Mouse (Mus musculus) layer of hippocampus, adult 18-20 months (tissue): Measurements from ENCODE around the gene Dync2li1. TPM values are rescaled to one million over a fixed set of nuclear protein-coding genes. Genes with fewer than 3 reads are reported as not detected.

Experiments
- DNase-seq, 2 experiments: peaks; one replicate each; pipeline ENCODE4 v3.0.0; 2022; ENCODE audit warnings: low spot score in 2 of 2
- long read RNA-seq: library from polyadenylated mRNA; stranded (forward); transcript quantifications from one replicate; pipeline ENCODE4 v2.0.0, GENCODE M21; 2021
- total RNA-seq, 2 experiments: library from RNA; stranded (reverse); gene quantifications; 2 replicates each; pipeline ENCODE4 v1.2.3; 2021

The Dync2li1 gene
- total RNA-seq = 10 to 100 TPM; 22.0 to 22.8 TPM
- long read RNA-seq, transcript Dync2li1-201 (13 exons, 1,354 nt) = major isoform, 10 of 12 reads
- long read RNA-seq, partial matches to known transcripts = 0 of 12 reads
- long read RNA-seq, other reads (novel, unspliced or antisense) = 2 of 12 reads

- peak; percentile 81 to 96 for DNase-seq
These were observed at the start of gene Dync2li1 for GRCm38 (mm10) chr17:84626276-84626856. Gene Dync2li1, plus strand, starts transcription at chr17:84626496.

DNA sequence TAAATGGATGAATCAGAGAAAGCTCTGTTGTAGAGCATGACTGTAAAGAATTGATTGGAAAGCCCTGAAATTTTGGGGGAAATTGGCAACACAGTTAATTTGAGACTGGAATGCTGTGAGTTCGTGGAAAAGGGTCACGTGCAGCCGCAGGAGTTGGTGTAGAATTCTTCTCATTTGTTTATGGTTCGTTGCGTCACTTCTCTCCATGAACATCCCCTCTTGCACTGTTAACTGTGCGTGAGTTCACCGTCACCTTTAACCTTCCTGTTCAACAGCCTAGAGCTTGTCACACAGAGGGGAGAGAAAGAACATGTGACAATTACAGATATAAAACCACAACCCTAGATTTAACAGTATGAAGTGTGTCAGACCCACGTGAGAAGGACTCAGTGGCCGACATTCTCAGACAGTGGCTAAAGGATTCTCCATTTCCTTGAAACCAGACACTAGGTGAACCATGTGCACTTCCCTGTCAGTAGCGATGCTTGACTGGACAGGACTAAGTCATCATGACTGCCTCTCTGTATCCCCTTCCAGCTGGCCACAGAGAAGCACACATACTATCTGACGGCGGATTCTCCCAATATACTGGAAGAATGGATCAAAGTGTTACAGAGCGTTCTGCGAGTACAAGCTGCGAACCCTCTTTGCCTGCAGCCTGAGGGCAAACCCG lies 49.5 kb upstream of the Dync2li1 start:
- DNase-seq = no peak

DNA sequence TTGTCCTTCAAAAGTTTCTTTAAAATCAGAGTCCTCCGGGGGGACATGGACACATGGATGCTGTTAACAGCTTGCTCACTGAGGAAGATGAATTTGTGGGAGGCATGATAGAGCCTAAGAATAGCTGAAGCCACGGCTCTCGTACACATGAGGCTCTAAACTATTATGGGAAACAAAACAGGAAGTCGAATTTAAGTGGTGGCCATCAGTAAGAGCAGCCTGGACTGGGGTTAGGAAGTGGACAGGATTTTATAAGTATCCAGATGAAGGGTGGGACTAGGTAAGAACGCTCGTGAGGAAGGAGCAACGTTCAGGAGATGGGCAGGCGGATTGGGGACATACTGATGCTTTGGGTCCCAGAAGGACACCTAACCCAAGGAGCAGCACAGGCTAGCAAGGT lies 47.0 kb upstream of the Dync2li1 start:
- DNase-seq = no peak

- DNase-seq = no peak
These were observed 46.5 kb upstream of the Dync2li1 start for GRCm38 (mm10) chr17:84579817-84580216.

DNA sequence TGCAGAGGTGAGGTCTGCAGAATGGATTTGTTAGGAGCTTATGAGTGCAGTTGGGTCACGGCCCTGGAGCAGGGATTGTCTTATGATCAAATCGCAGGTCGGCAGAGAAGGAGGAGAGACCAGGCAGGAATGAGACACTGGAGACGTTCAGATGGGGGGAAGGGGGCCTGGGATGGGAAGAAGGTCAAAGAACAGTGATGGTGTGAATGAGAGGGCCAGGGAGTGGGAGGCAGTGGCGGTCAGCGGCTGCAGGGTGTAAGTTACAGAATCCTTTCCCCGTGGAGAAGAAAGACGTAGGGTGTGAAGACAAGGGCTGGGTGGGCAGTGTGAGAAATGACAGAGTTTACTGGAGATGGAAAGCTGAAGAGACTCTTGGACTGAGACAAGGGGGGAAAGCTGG lies 45.5 kb upstream of the Dync2li1 start:
- no peak for DNase-seq

- no peak for DNase-seq
These were observed 44.4 kb upstream of the Dync2li1 start for GRCm38 (mm10) chr17:84581740-84582414.

GRCm38 (mm10) chr17:84584107-84584506 lies 42.2 kb upstream of the Dync2li1 start:
- no peak for DNase-seq

DNA sequence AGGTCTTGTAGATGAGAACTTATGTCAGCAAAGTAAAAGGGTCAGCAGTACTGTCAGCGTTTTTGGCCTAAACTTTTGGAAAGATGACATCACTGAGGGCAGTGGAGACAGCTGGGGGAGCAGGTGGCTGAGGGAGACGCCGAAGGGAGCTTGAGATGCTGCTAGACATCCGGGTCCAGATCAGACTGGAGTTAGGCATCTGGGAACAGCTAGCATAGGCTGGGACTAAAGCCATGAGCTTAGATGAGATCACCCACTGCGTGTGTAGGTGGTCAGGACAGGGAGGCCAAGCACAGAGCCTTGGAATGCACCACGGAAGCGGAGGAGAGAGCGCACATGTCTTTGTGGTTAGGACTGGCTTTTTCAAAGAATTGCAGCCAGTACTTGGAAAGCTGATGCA lies 41.2 kb upstream of the Dync2li1 start:
- DNase-seq = peak; percentile 56 to 75

DNA sequence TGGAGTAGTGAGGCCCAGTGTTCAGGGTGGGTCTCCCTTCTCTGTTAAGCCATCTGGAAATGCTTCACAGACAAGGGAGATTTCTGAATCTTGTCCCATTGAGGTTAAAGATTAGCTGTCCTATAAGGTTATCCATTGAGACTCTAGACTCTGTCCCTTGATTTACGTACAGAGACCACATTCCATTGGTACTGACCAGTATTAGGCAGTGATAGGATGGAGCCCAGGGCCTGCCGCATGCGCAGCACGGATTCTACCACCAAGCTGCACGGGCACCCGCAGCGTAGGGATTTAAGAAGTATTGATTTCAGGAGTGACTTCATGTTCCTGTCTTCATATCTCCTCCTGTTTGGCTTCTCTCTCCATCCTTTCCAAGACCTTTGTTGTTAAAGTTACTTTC lies 36.2 kb upstream of the Dync2li1 start:
- no peak for DNase-seq

- no peak for DNase-seq
These were observed 34.7 kb upstream of the Dync2li1 start for GRCm38 (mm10) chr17:84591431-84592150.

- no peak for DNase-seq
These were observed 30.3 kb upstream of the Dync2li1 start for GRCm38 (mm10) chr17:84596015-84596441.

DNA sequence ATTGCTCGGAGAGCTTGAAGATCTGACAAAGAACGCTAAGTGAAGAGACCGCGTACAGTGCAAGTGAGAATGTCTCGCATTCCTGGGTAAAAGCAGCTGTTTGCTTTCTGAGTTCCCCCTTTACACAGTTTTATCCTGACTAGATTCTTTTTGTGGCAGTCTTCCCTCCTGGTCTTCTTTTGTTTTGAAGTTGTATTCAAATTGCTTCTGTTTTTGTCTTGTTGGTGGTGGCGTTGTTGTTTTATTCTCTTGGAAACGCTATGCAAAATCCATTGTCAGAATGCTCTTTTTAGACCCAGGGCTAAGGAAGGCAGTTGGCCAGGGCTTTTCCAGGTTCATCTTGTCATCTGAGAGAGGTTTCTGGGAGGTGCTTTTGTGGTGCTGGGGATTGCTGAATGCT lies 29.8 kb upstream of the Dync2li1 start:
- no peak for DNase-seq

DNA sequence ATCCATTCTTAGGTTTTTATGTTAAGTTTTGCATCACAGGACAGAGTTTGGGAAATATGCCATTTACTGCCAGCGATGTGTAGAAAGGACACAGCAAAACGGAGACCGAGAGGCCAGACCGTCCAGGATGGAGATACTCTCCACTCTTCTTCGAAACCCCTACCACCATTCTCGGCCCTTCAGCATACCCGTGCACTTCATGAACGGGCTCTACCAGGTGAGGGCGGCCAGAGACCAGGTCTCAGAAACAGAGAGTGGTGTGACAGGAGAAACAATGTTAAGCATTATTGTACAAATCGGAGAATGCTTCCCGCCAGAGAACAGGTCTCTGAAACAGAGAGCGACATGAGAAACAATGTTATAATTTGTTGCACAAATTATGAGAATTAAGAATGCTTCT lies 28.4 kb upstream of the Dync2li1 start:
- DNase-seq = no peak

- DNase-seq = no peak
These were observed 27.4 kb upstream of the Dync2li1 start for GRCm38 (mm10) chr17:84598928-84599327.

GRCm38 (mm10) chr17:84600051-84600983 lies 26.0 kb upstream of the Dync2li1 start:
- DNase-seq = no peak

GRCm38 (mm10) chr17:84601805-84602204 lies 24.5 kb upstream of the Dync2li1 start:
- DNase-seq = peak; percentile 35 to 69

- DNase-seq = no peak
These were observed 23.1 kb upstream of the Dync2li1 start for GRCm38 (mm10) chr17:84603202-84603627.

GRCm38 (mm10) chr17:84603709-84604420 lies 22.4 kb upstream of the Dync2li1 start:
- DNase-seq = peak in 1 of 2 experiments; percentile 51

DNA sequence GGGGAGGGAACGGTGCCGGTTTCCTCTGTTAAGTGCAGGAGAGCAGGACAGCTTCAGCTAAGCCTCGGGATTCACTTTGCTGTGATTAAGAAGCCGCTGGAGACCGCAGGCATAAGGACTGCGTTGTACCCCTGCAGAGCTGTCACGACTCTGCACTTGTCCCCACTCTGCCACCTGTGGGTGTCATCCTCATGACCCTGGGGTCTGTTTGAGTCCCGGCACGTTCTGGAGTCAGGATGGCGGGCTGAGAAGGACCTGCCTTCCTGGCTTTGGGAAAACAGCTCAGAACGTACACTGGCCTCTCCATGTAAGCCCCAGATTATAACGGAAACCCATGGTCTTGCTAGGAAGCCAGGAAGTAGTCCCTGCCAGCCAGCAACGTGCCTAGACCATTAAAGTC lies 19.3 kb upstream of the Dync2li1 start:
- no peak for DNase-seq

DNA sequence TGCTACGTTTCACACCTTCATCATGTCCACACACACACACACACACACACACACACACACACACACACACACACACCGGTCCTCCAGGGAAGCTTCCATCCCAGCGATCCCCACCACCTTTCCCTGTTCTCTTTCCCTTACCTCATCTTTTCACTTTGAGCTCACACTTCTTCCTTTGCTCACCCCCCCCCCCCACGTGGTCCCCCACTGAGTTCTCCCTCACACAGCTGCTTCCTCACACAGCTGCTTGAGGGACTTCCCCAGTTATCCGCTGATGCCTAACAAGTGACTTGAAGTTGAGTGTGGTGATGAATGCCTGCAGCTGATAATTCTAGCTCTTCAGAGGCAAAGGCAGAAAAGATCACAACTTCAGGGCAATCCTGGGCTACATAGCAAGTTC lies 18.7 kb upstream of the Dync2li1 start:
- no peak for DNase-seq
